Mouse (Mus musculus): ENCODE measurements around the gene Sap30bp. TPM values are rescaled to one million over a fixed set of nuclear protein-coding genes. Genes with fewer than 3 reads are reported as not detected.
A peak's percentile ranks its signal among the peaks of the same experiment; 100 is the strongest.

Gene Sap30bp
- polyA plus RNA-seq, 2 experiments = 20.0 to 22.6 TPM

GRCm38 (mm10) chr11:116010948-116011347 lies 77.9 kb downstream of the Sap30bp start:
- H3K27me3 ChIP-seq (ENCODE audit: control insufficient read depth, insufficient read depth, low read length) = no peaks in the 10 kb centered on the region; the same call in 1 of the 2 replicates
- no peak overlapping the region for H3K9ac ChIP-seq (replicated peaks)
- DNase-seq (ENCODE audit: low read depth in 3 of 3, low spot score in 3 of 3) = no peak
- no peak overlapping the region for H3K4me3 ChIP-seq (ENCODE audit: insufficient read depth in 1 of 2, low read depth in 2 of 2, low read length in 2 of 2)
- no peaks in the 10 kb centered on the region for H3K36me3 ChIP-seq (replicated peaks; ENCODE audit: control insufficient read depth, insufficient read depth, low read depth)
- TF ChIP-seq EP300 (IDR thresholded peaks at IDR 0.05; ENCODE audit: low read depth) = no peak
- TF ChIP-seq CTCF (IDR thresholded peaks at IDR 0.05; ENCODE audit: low read depth) = no peak
- 72% methylated on average over 5 of the region's 5 CpGs for WGBS (ENCODE audit: insufficient replicate concordance)
- no peak overlapping the region for H3K27ac ChIP-seq
- peaks cover 0 to 9% of the 10 kb centered on the region in 2 experiments; a peak in 2 of 4 replicates for H3K4me1 ChIP-seq (replicated peaks; ENCODE audit: control insufficient read depth in 2 of 2, insufficient read depth in 2 of 2, low read length in 1 of 2)
- H3K4me2 ChIP-seq (ENCODE audit: low read depth) = peak overlapping the region; percentile 67
- no peaks in the 10 kb centered on the region for H3K9me3 ChIP-seq (ENCODE audit: control insufficient read depth, low read length)
- no peak for ATAC-seq (ENCODE audit: insufficient read depth)

GRCm38 (mm10) chr11:116011529-116012261 lies 78.6 kb downstream of the Sap30bp start:
- DNase-seq (ENCODE audit: low read depth in 3 of 3, low spot score in 3 of 3) (no peak), ATAC-seq (ENCODE audit: insufficient read depth) (no peak)
- no peaks in the 10 kb centered on the region for H3K36me3 ChIP-seq (replicated peaks; ENCODE audit: control insufficient read depth, insufficient read depth, low read depth)
- peak overlapping the region; percentile 60 to 61 for H3K4me3 ChIP-seq (ENCODE audit: insufficient read depth in 1 of 2, low read depth in 2 of 2, low read length in 2 of 2)
- peak overlapping the region; percentile 67 for H3K4me2 ChIP-seq (ENCODE audit: low read depth)
- TF ChIP-seq EP300 (IDR thresholded peaks at IDR 0.05; ENCODE audit: low read depth) = no peak
- TF ChIP-seq CTCF (IDR thresholded peaks at IDR 0.05; ENCODE audit: low read depth) = no peak
- H3K27me3 ChIP-seq (ENCODE audit: control insufficient read depth, insufficient read depth, low read length) = no peaks in the 10 kb centered on the region; the same call in 1 of the 2 replicates
- 16% methylated on average over 14 of the region's 14 CpGs for WGBS (ENCODE audit: insufficient replicate concordance)
- H3K9me3 ChIP-seq (ENCODE audit: control insufficient read depth, low read length) = no peaks in the 10 kb centered on the region
- peak overlapping the region; percentile 49; the same call in 1 of the 2 replicates for H3K9ac ChIP-seq (replicated peaks)
- H3K4me1 ChIP-seq (replicated peaks; ENCODE audit: control insufficient read depth in 2 of 2, insufficient read depth in 2 of 2, low read length in 1 of 2) = peaks cover 0 to 7% of the 10 kb centered on the region in 2 experiments; a peak in 2 of 4 replicates
- H3K27ac ChIP-seq = no peak overlapping the region; the same call in 1 of the 2 replicates

- DNase-seq (ENCODE audit: low read depth in 3 of 3, low spot score in 3 of 3) (peak; percentile 71 to 78 (median 75)), ATAC-seq (ENCODE audit: insufficient read depth) (peak; percentile 83)
- peaks cover 0 to 7% of the 10 kb centered on the region in 2 experiments; a peak in 2 of 4 replicates for H3K4me1 ChIP-seq (replicated peaks; ENCODE audit: control insufficient read depth in 2 of 2, insufficient read depth in 2 of 2, low read length in 1 of 2)
- peak within 1 kb of the TSS; percentile 60 to 61 for H3K4me3 ChIP-seq (ENCODE audit: insufficient read depth in 1 of 2, low read depth in 2 of 2, low read length in 2 of 2)
- no peaks in the 10 kb centered on the region for H3K9me3 ChIP-seq (ENCODE audit: control insufficient read depth, low read length)
- WGBS (ENCODE audit: insufficient replicate concordance) = under 1% methylated on average over 54 of the region's 55 CpGs
- peak within 1 kb of the TSS; percentile 49 for H3K9ac ChIP-seq (replicated peaks)
- H3K36me3 ChIP-seq (replicated peaks; ENCODE audit: control insufficient read depth, insufficient read depth, low read depth) = no peaks in the 10 kb centered on the region
- TF ChIP-seq CTCF (IDR thresholded peaks at IDR 0.05; ENCODE audit: low read depth) (no peak), EP300 (IDR thresholded peaks at IDR 0.05; ENCODE audit: low read depth) (no peak)
- peak within 1 kb of the TSS; percentile 67 for H3K4me2 ChIP-seq (ENCODE audit: low read depth)
- H3K27me3 ChIP-seq (ENCODE audit: control insufficient read depth, insufficient read depth, low read length) = no peaks in the 10 kb centered on the region; the same call in 1 of the 2 replicates
- no peak within 1 kb of the TSS for H3K27ac ChIP-seq
These were observed 79.3 kb downstream of the Sap30bp start, which contains the start of gene Galk1 for GRCm38 (mm10) chr11:116012262-116012947. Gene Galk1 (minus strand): TSS chr11:116012719.

- H3K4me3 ChIP-seq (ENCODE audit: insufficient read depth in 1 of 2, low read depth in 2 of 2, low read length in 2 of 2) = no peak overlapping the region
- no peaks in the 10 kb centered on the region for H3K36me3 ChIP-seq (replicated peaks; ENCODE audit: control insufficient read depth, insufficient read depth, low read depth)
- H3K9ac ChIP-seq (replicated peaks) = no peak overlapping the region
- H3K27me3 ChIP-seq (ENCODE audit: control insufficient read depth, insufficient read depth, low read length) = no peaks in the 10 kb centered on the region; the same call in 1 of the 2 replicates
- H3K4me1 ChIP-seq (replicated peaks; ENCODE audit: control insufficient read depth in 2 of 2, insufficient read depth in 2 of 2, low read length in 1 of 2) = peaks cover 0 to 7% of the 10 kb centered on the region in 2 experiments; a peak in 2 of 4 replicates
- TF ChIP-seq EP300 (IDR thresholded peaks at IDR 0.05; ENCODE audit: low read depth) = peak; percentile 45; the same call in 1 of the 2 replicates
- no peak for TF ChIP-seq CTCF (IDR thresholded peaks at IDR 0.05; ENCODE audit: low read depth)
- 40% methylated on average over 8 of the region's 8 CpGs for WGBS (ENCODE audit: insufficient replicate concordance)
- no peak overlapping the region for H3K4me2 ChIP-seq (ENCODE audit: low read depth)
- no peak overlapping the region for H3K27ac ChIP-seq
- DNase-seq (ENCODE audit: low read depth in 3 of 3, low spot score in 3 of 3) = no peak
- no peaks in the 10 kb centered on the region for H3K9me3 ChIP-seq (ENCODE audit: control insufficient read depth, low read length)
- peak; percentile 10; the same call in 1 of the 2 replicates for ATAC-seq (ENCODE audit: insufficient read depth)
These were observed 81.7 kb downstream of the Sap30bp start for GRCm38 (mm10) chr11:116014821-116015220.

Other genes with a start within 250 kb of the Sap30bp start
- gene Grb2, start 224.7 kb upstream of the Sap30bp start, polyA plus RNA-seq (2012; rRNA removed) = 15.7 and 22.4 TPM in 2 replicates
- 26.0 and 30.1 TPM in 2 replicates for gene Grb2, start 224.7 kb upstream of the Sap30bp start, polyA plus RNA-seq (2014; fragmentation: Nextera tagmentation; extraction: Ambion mirVana)
- gene Tmem94, start 167.8 kb upstream of the Sap30bp start, polyA plus RNA-seq (2012; rRNA removed) = 11.0 and 13.8 TPM in 2 replicates
- gene Tmem94, start 167.8 kb upstream of the Sap30bp start, polyA plus RNA-seq (2014; fragmentation: Nextera tagmentation; extraction: Ambion mirVana) = 3.7 and 6.1 TPM in 2 replicates
- gene Caskin2, start 119.6 kb upstream of the Sap30bp start, polyA plus RNA-seq (2012; rRNA removed) = 7.1 and 7.8 TPM in 2 replicates
- 4.9 and 6.1 TPM in 2 replicates for gene Caskin2, start 119.6 kb upstream of the Sap30bp start, polyA plus RNA-seq (2014; fragmentation: Nextera tagmentation; extraction: Ambion mirVana)
- 12.4 and 12.9 TPM in 2 replicates for gene Tsen54, start 118.6 kb upstream of the Sap30bp start, polyA plus RNA-seq (2012; rRNA removed)
- gene Tsen54, start 118.6 kb upstream of the Sap30bp start, polyA plus RNA-seq (2014; fragmentation: Nextera tagmentation; extraction: Ambion mirVana) = 9.7 and 12.4 TPM in 2 replicates
- 9.4 and 10.5 TPM in 2 replicates for gene Llgl2, start 109.2 kb upstream of the Sap30bp start, polyA plus RNA-seq (2012; rRNA removed)
- gene Llgl2, start 109.2 kb upstream of the Sap30bp start, polyA plus RNA-seq (2014; fragmentation: Nextera tagmentation; extraction: Ambion mirVana) = 7.5 and 9.3 TPM in 2 replicates
- 0.36 and 0.42 TPM in 2 replicates for gene Myo15b, start 74.9 kb upstream of the Sap30bp start, polyA plus RNA-seq (2012; rRNA removed)
- gene Myo15b, start 74.9 kb upstream of the Sap30bp start, polyA plus RNA-seq (2014; fragmentation: Nextera tagmentation; extraction: Ambion mirVana) = 0.09 and 0.29 TPM in 2 replicates
- gene Smim5, start 33.3 kb upstream of the Sap30bp start, polyA plus RNA-seq (2012; rRNA removed) = 20.6 and 25.1 TPM in 2 replicates
- gene Smim5, start 33.3 kb upstream of the Sap30bp start, polyA plus RNA-seq (2014; fragmentation: Nextera tagmentation; extraction: Ambion mirVana) = 45.3 and 48.8 TPM in 2 replicates
- gene Smim6, start 21.3 kb upstream of the Sap30bp start, polyA plus RNA-seq (2012; rRNA removed) = 1.5 and 1.8 TPM in 2 replicates
- 2.0 and 2.2 TPM in 2 replicates for gene Smim6, start 21.3 kb upstream of the Sap30bp start, polyA plus RNA-seq (2014; fragmentation: Nextera tagmentation; extraction: Ambion mirVana)
- 6.7 and 7.3 TPM in 2 replicates for gene Recql5, start 195 bp downstream of the Sap30bp start, polyA plus RNA-seq (2012; rRNA removed)
- gene Recql5, start 195 bp downstream of the Sap30bp start, polyA plus RNA-seq (2014; fragmentation: Nextera tagmentation; extraction: Ambion mirVana) = 6.1 and 6.5 TPM in 2 replicates
- gene Itgb4, start 41.4 kb downstream of the Sap30bp start, polyA plus RNA-seq (2012; rRNA removed) = 0.10 and 0.11 TPM in 2 replicates
- gene Itgb4, start 41.4 kb downstream of the Sap30bp start, polyA plus RNA-seq (2014; fragmentation: Nextera tagmentation; extraction: Ambion mirVana) = 0.16 and 0.17 TPM in 2 replicates
- 55.9 and 59.1 TPM in 2 replicates for gene Galk1, start 79.4 kb downstream of the Sap30bp start, polyA plus RNA-seq (2012; rRNA removed)
- 102 and 113 TPM in 2 replicates for gene Galk1, start 79.4 kb downstream of the Sap30bp start, polyA plus RNA-seq (2014; fragmentation: Nextera tagmentation; extraction: Ambion mirVana)
- 173 and 248 TPM in 2 replicates for gene H3f3b, start 94.7 kb downstream of the Sap30bp start, polyA plus RNA-seq (2012; rRNA removed)
- gene H3f3b, start 94.7 kb downstream of the Sap30bp start, polyA plus RNA-seq (2014; fragmentation: Nextera tagmentation; extraction: Ambion mirVana) = 651 and 676 TPM in 2 replicates
- gene Unk, start 97.0 kb downstream of the Sap30bp start, polyA plus RNA-seq (2012; rRNA removed) = 10.4 and 12.1 TPM in 2 replicates
- 6.4 and 7.9 TPM in 2 replicates for gene Unk, start 97.0 kb downstream of the Sap30bp start, polyA plus RNA-seq (2014; fragmentation: Nextera tagmentation; extraction: Ambion mirVana)
- gene Unc13d, start 144.7 kb downstream of the Sap30bp start, polyA plus RNA-seq (2012; rRNA removed) = 18.7 and 19.6 TPM in 2 replicates
- 14.9 and 16.8 TPM in 2 replicates for gene Unc13d, start 144.7 kb downstream of the Sap30bp start, polyA plus RNA-seq (2014; fragmentation: Nextera tagmentation; extraction: Ambion mirVana)
- gene Wbp2, start 153.7 kb downstream of the Sap30bp start, polyA plus RNA-seq (2012; rRNA removed) = 46.2 and 57.4 TPM in 2 replicates
- 74.5 and 87.6 TPM in 2 replicates for gene Wbp2, start 153.7 kb downstream of the Sap30bp start, polyA plus RNA-seq (2014; fragmentation: Nextera tagmentation; extraction: Ambion mirVana)
- gene Trim47, start 193.9 kb downstream of the Sap30bp start, polyA plus RNA-seq (2012; rRNA removed) = 1.8 and 2.0 TPM in 2 replicates
- 2.2 and 3.2 TPM in 2 replicates for gene Trim47, start 193.9 kb downstream of the Sap30bp start, polyA plus RNA-seq (2014; fragmentation: Nextera tagmentation; extraction: Ambion mirVana)
- gene Trim65, start 197.8 kb downstream of the Sap30bp start, polyA plus RNA-seq (2012; rRNA removed) = 1.4 and 1.5 TPM in 2 replicates
- gene Trim65, start 197.8 kb downstream of the Sap30bp start, polyA plus RNA-seq (2014; fragmentation: Nextera tagmentation; extraction: Ambion mirVana) = 0.83 and 0.97 TPM in 2 replicates
- gene Mrpl38, start 205.6 kb downstream of the Sap30bp start, polyA plus RNA-seq (2012; rRNA removed) = 17.5 and 24.8 TPM in 2 replicates
- gene Mrpl38, start 205.6 kb downstream of the Sap30bp start, polyA plus RNA-seq (2014; fragmentation: Nextera tagmentation; extraction: Ambion mirVana) = 39.5 and 49.2 TPM in 2 replicates
- gene Fbf1, start 234.9 kb downstream of the Sap30bp start, polyA plus RNA-seq (2012; rRNA removed) = 5.8 and 8.7 TPM in 2 replicates
- gene Fbf1, start 234.9 kb downstream of the Sap30bp start, polyA plus RNA-seq (2014; fragmentation: Nextera tagmentation; extraction: Ambion mirVana) = 3.1 and 3.5 TPM in 2 replicates

Measured in liver, embryonic 14.5 days (tissue).